Mouse (Mus musculus): ENCODE measurements around the gene Endod1. TPM values are rescaled to one million over a fixed set of nuclear protein-coding genes. Genes with fewer than 3 reads are reported as not detected.

Gene Endod1
- total RNA-seq, 4 experiments from 2014 or later, result 1.3 to 2.4 (median 2.0) TPM

GRCm38 (mm10) chr9:14316618-14317017, 64.7 kb downstream of the Endod1 start:
- DNase-seq (ENCODE audit: low spot score in 2 of 2), result no peak

DNA sequence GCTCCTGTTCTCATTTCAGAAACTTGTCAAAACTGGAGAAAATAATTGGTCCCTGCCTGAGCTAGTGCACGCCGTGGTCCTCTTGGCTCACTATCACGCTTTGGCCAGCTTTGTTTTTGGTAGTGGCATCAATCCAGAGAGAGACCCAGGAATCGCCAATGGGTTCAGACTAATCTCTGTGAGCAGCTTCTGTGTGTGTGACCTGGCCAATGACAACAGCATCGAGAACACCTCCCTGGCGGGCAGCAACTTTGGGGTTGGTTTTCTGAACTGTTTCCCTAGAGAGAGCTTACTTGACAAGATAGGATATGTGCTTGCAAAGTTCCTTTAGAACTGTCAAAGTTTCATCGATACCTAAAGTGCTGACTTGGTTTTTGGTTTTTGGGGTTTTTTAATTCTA, 66.8 kb downstream of the Endod1 start:
- DNase-seq (ENCODE audit: low spot score in 2 of 2), result no peak

DNA sequence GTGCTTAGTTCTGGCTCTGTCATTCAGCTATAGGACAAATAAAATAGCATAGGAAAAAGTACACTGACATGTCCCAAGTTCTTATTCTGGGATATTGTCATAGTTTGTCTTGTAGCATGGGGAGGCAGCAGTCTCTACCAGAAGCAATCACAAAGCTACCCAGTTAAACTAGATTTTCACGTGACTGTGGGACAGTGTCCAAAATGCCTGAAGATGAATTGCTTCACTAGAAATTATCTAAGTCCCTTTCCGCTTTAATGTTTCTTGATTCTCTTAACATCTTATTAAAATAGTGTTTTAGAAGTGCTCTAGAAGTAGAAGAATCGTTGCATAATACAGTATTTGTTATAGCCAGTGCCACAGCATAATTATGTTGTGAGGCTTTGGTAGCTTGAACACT, 67.3 kb downstream of the Endod1 start:
- DNase-seq (ENCODE audit: low spot score in 2 of 2), result no peak

DNA sequence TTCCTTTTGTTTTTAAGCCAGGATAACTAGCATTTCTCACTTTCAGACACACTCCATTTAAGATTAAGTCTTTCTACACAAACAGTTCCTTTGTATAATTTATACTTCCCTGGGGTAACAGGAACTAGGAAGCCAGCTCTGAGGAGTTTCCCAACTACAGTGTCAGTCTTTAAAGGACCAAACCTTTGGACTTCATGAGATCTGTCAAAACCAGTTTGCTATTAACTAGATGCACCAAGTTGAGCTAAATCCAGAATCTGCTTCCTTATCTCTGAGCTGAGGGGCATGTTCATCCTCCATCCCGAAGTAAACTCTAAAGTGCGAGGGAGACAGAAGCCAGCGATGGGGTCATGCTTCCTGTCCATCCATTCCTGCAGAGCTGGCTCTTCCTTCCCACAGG, 74.0 kb downstream of the Endod1 start:
- DNase-seq (ENCODE audit: low spot score in 2 of 2), result no peak

GRCm38 (mm10) chr9:14304262-14304968, 76.9 kb downstream of the Endod1 start:
- no peak for DNase-seq (ENCODE audit: low spot score in 2 of 2)

Other genes with a start within 250 kb of the Endod1 start
- 10 to 100 TPM; 13.9 to 20.4 (median 18.7) TPM for gene Sesn3, start 106.4 kb downstream of the Endod1 start, total RNA-seq (2022)
- gene Kdm4d, start 119.0 kb upstream of the Endod1 start, total RNA-seq (2022), result not detected
- gene Cwc15, start 119.1 kb upstream of the Endod1 start, total RNA-seq (2022), result 10 to 100 TPM; 92.6 to 98.8 (median 96.1) TPM